Mouse (Mus musculus): ENCODE results near the gene Odam. TPM values are rescaled to one million over a fixed set of nuclear protein-coding genes. Genes with fewer than 3 reads are reported as not detected.

Gene Odam
- polyA plus RNA-seq, 1 experiment from 2014 or later = not detected

Other genes starting within 250 kb of the Odam start
- not detected in 2 replicates for gene Csn1s1, start 218.8 kb upstream of the Odam start, polyA plus RNA-seq (2014; fragmentation: Nextera tagmentation; extraction: Ambion mirVana)
- not detected in 2 replicates for gene Csn2, start 185.4 kb upstream of the Odam start, polyA plus RNA-seq (2014; fragmentation: Nextera tagmentation; extraction: Ambion mirVana)
- not detected in 2 replicates for gene Csn1s2a, start 110.5 kb upstream of the Odam start, polyA plus RNA-seq (2014; fragmentation: Nextera tagmentation; extraction: Ambion mirVana)
- not detected in 2 replicates for gene Csn1s2b, start 76.9 kb upstream of the Odam start, polyA plus RNA-seq (2014; fragmentation: Nextera tagmentation; extraction: Ambion mirVana)
- not detected in 2 replicates for gene Prr27, start 59.3 kb upstream of the Odam start, polyA plus RNA-seq (2014; fragmentation: Nextera tagmentation; extraction: Ambion mirVana)
- 0.15 and 0.25 TPM in 2 replicates for gene Csn3, start 40.5 kb downstream of the Odam start, polyA plus RNA-seq (2014; fragmentation: Nextera tagmentation; extraction: Ambion mirVana)
- gene 2310003L06Rik, start 84.4 kb downstream of the Odam start, polyA plus RNA-seq (2014; fragmentation: Nextera tagmentation; extraction: Ambion mirVana) = not detected in 2 replicates
- not detected in 2 replicates for gene Gm28434, start 84.5 kb downstream of the Odam start, polyA plus RNA-seq (2014; fragmentation: Nextera tagmentation; extraction: Ambion mirVana)
- gene Cabs1, start 94.4 kb downstream of the Odam start, polyA plus RNA-seq (2014; fragmentation: Nextera tagmentation; extraction: Ambion mirVana) = not detected in 2 replicates
- not detected in 2 replicates for gene Smr3a, start 117.5 kb downstream of the Odam start, polyA plus RNA-seq (2014; fragmentation: Nextera tagmentation; extraction: Ambion mirVana)
- gene Smr2, start 201.5 kb downstream of the Odam start, polyA plus RNA-seq (2014; fragmentation: Nextera tagmentation; extraction: Ambion mirVana) = not detected in 2 replicates
- gene Gm11116, start 226.5 kb downstream of the Odam start, polyA plus RNA-seq (2014; fragmentation: Nextera tagmentation; extraction: Ambion mirVana) = not detected in 2 replicates